8 mouse cellular contexts compared by ENCODE assay signal in genomic region chr16:55819186-55819861, GRCm38 (mm10). TPM values are rescaled to one million over a fixed set of nuclear protein-coding genes. Genes with fewer than 3 reads are reported as not detected.
DNase-seq lines count a peak whose midpoint lies in the region; ATAC-seq and TF ChIP-seq lines count a peak whose summit lies in the region.

No protein-coding gene starts in this region.

- peaks cover 8% of the 10 kb centered on the region; the same call in 1 of the 2 replicates for H3K36me3 ChIP-seq in midbrain, embryonic 11.5 days (ENCODE audit: control insufficient read depth, insufficient read depth, low read length)
- peaks cover 12% of the 10 kb centered on the region for H3K36me3 ChIP-seq in midbrain, embryonic 15.5 days (replicated peaks)
- H3K36me3 ChIP-seq in kidney, adult 2 months (ENCODE audit: control insufficient read depth, insufficient read depth, low read length), result peaks cover 16% of the 10 kb centered on the region

- no peak for ATAC-seq in midbrain, embryonic 11.5 days (ENCODE audit: low FRiP score)
- no peak for ATAC-seq in midbrain, embryonic 15.5 days (replicated peaks)
- ATAC-seq in activated CD4-positive, CD25-positive, alpha-beta regulatory T cell, adult 4 months, result no peak

- TF ChIP-seq CTCF in kidney, adult 2 months (conservative IDR thresholded peaks at IDR 0.05; ENCODE audit: insufficient read depth, insufficient read length, low read depth, low read length), result no peak

- no peak overlapping the region for H3K4me2 ChIP-seq in midbrain, embryonic 11.5 days
- H3K4me2 ChIP-seq in midbrain, embryonic 15.5 days, result no peak overlapping the region

- peaks cover 4% of the 10 kb centered on the region; the same call in 1 of the 2 replicates for H3K27me3 ChIP-seq in midbrain, embryonic 11.5 days (ENCODE audit: control insufficient read depth, insufficient read depth, low read length)
- peaks cover 20% of the 10 kb centered on the region for H3K27me3 ChIP-seq in midbrain, embryonic 15.5 days (replicated peaks)
- no peaks in the 10 kb centered on the region for H3K27me3 ChIP-seq in kidney, adult 2 months (replicated peaks; ENCODE audit: control insufficient read depth, insufficient read depth, low read length)

- 85% methylated on average over 15 of the region's 15 CpGs for WGBS in midbrain, embryonic 11.5 days
- WGBS in midbrain, embryonic 15.5 days, result 56% methylated on average over 15 of the region's 15 CpGs
- 7% methylated on average over 15 of the region's 15 CpGs for WGBS in kidney, adult 2 months

- TF ChIP-seq POLR2A in kidney, adult 2 months (IDR thresholded peaks at IDR 0.05; ENCODE audit: low read depth, low read length), result no peak

- no peak overlapping the region for H3K27ac ChIP-seq in midbrain, embryonic 11.5 days (ENCODE audit: low read depth, low read length)
- H3K27ac ChIP-seq in midbrain, embryonic 15.5 days, result no peak overlapping the region
- peak overlapping the region; percentile 87 for H3K27ac ChIP-seq in kidney, adult 2 months (ENCODE audit: insufficient read depth, low read depth, low read length)

- peaks cover 3% of the 10 kb centered on the region; the same call in 1 of the 2 replicates for H3K4me1 ChIP-seq in midbrain, embryonic 11.5 days (ENCODE audit: control insufficient read depth, insufficient read depth, low read length)
- peaks cover 10% of the 10 kb centered on the region; the same call in 1 of the 2 replicates for H3K4me1 ChIP-seq in midbrain, embryonic 15.5 days
- H3K4me1 ChIP-seq in kidney, adult 2 months (ENCODE audit: control insufficient read depth, insufficient read depth, low read length), result peaks cover 32% of the 10 kb centered on the region

- no peaks in the 10 kb centered on the region for H3K9me3 ChIP-seq in midbrain, embryonic 11.5 days (ENCODE audit: control insufficient read depth, low read length)
- H3K9me3 ChIP-seq in midbrain, embryonic 15.5 days, result no peaks in the 10 kb centered on the region

- DNase-seq in midbrain, embryonic 11.5 days (ENCODE audit: low spot score, missing footprints), result peak; percentile 56
- peak; percentile 49 for DNase-seq in adrenal gland, adult 8-10 months
- DNase-seq in heart, adult 18-20 months, result peak; percentile 69 to 81
- DNase-seq in kidney, adult 2 months, result peak; percentile 87
- peak; percentile 62 for DNase-seq in lung, postnatal 36 days
- no peak for DNase-seq in frontal cortex, postnatal 10 days (ENCODE audit: low spot score in 2 of 2)

- H3K4me3 ChIP-seq in midbrain, embryonic 11.5 days (ENCODE audit: low read depth, low read length), result no peak overlapping the region
- no peak overlapping the region for H3K4me3 ChIP-seq in midbrain, embryonic 15.5 days
- peak overlapping the region; percentile 76 for H3K4me3 ChIP-seq in kidney, adult 2 months (ENCODE audit: insufficient read depth, low read depth, low read length)

- no peak overlapping the region for H3K9ac ChIP-seq in midbrain, embryonic 11.5 days (ENCODE audit: low read length)
- no peak overlapping the region for H3K9ac ChIP-seq in midbrain, embryonic 15.5 days

RNA-seq across cellular contexts. Expression of gene Nfkbiz, which starts 19.4 kb away (rescaled TPM):
- polyA plus RNA-seq in midbrain, embryonic 11.5 days (2014; fragmentation: Nextera tagmentation; extraction: Ambion mirVana), result 1.3 and 1.8 TPM in 2 replicates
- 0.96 and 1.3 TPM in 2 replicates for polyA plus RNA-seq in midbrain, embryonic 15.5 days (2015; fragmentation: Nextera tagmentation; extraction: Ambion mirVana)
- total RNA-seq in adrenal gland, adult 8-10 months (2022), result 1 to 10 TPM; 3.4 to 8.0 (median 5.0) TPM
- total RNA-seq in heart, adult 18-20 months (2021), result 1 to 10 TPM; 1.8 to 2.3 TPM
- 4.7 and 5.2 TPM in 2 replicates for polyA plus RNA-seq in kidney, adult 2 months (2012; rRNA removed)
- 10 to 100 TPM; 28.6 to 30.5 TPM for polyA plus RNA-seq in activated CD4-positive, CD25-positive, alpha-beta regulatory T cell, adult 4 months (2017; shearing (Covaris generic))

Comparison
In these comparisons a context has a peak if more than half of its experiments do, and no peak if none do; other contexts are left out.
1. DNase-seq: peak in midbrain, embryonic 11.5 days (single experiment), adrenal gland, adult 8-10 months (single experiment), heart, adult 18-20 months (2 of 2), kidney, adult 2 months (single experiment) and lung, postnatal 36 days (single experiment); none in frontal cortex, postnatal 10 days (0 of 2).